Mouse (Mus musculus): ENCODE data around the gene Snrpa. TPM values are rescaled to one million over a fixed set of nuclear protein-coding genes. Genes with fewer than 3 reads are reported as not detected.

Gene Snrpa
- polyA plus RNA-seq, 1 experiment: 228 TPM

DNA sequence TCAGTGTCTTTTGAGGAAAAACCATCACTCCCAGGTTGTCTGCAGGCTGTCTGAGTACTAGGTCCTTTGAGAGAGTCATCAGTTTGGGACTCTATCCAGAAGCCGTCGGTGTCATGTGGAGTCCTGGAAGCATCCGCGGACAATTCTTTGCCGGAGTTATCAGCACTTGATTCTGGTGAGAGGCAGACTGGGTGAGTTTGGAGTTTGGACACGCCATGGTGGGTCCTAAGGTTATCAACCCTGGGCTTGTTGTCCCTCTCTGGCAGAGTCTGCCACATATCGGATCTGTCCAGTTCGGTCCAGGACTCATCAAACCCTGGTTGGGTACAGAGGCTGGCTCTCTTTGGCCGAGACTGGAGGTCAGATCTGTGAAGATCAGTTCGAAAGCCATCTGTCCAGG, 31.6 kb upstream of the Snrpa start:
- H3K9me3 ChIP-seq (replicated peaks; ENCODE audit: control insufficient read depth, insufficient read depth, low read length, poor library complexity, severe bottlenecking): no peaks in the 10 kb centered on the region
- no peaks in the 10 kb centered on the region for H3K27me3 ChIP-seq (ENCODE audit: control insufficient read depth, insufficient read depth, low read length, poor library complexity, severe bottlenecking)
- peak overlapping the region; percentile 77 for H3K9ac ChIP-seq (ENCODE audit: low read depth, poor library complexity, severe bottlenecking)
- peaks cover 7% of the 10 kb centered on the region for H3K4me1 ChIP-seq (ENCODE audit: control insufficient read depth, insufficient read depth, low read length)
- H3K27ac ChIP-seq (ENCODE audit: insufficient read depth, low read length): no peak overlapping the region
- H3K36me3 ChIP-seq (ENCODE audit: control insufficient read depth, insufficient read depth, low read length, poor library complexity, severe bottlenecking): no peaks in the 10 kb centered on the region
- peak overlapping the region; percentile 73 for H3K4me3 ChIP-seq (ENCODE audit: low read depth, low read length)
- TF ChIP-seq POLR2A (IDR thresholded peaks at IDR 0.05; ENCODE audit: insufficient read depth, low read length) (no peak), EP300 (IDR thresholded peaks at IDR 0.05; ENCODE audit: insufficient read depth, low read depth, low read length) (no peak)

DNA sequence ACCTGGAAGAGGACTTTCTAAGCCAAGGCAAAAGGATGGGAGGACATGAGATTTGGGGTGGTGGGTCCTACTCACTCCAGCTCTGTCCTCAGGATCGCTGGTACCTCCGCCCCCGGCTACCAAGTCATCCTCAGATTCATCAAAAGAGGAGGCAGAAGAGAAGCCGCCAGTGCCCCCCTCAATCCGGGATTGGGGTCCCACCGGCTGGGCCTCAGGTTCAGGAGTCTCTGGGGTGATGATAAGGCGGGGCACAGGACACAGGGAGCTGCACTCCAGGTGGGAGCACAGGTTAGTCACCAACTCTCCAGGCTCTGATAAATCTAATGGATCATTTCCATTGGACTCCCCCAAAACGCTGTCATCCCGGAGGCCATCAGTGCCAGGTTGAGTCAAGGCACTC, 31.2 kb upstream of the Snrpa start:
- TF ChIP-seq CTCF (IDR thresholded peaks at IDR 0.05; ENCODE audit: low read depth, low read length) (no peak), POLR2A (IDR thresholded peaks at IDR 0.05; ENCODE audit: insufficient read depth, low read length) (no peak), EP300 (IDR thresholded peaks at IDR 0.05; ENCODE audit: insufficient read depth, low read depth, low read length) (no peak)
- Histone ChIP-seq H3K36me3 (ENCODE audit: control insufficient read depth, insufficient read depth, low read length, poor library complexity, severe bottlenecking) (no peaks in the 10 kb centered on the region), H3K27me3 (ENCODE audit: control insufficient read depth, insufficient read depth, low read length, poor library complexity, severe bottlenecking) (no peaks in the 10 kb centered on the region), H3K4me3 (ENCODE audit: low read depth, low read length) (peak overlapping the region; percentile 73), H3K4me1 (ENCODE audit: control insufficient read depth, insufficient read depth, low read length) (peaks cover 7% of the 10 kb centered on the region), H3K9me3 (replicated peaks; ENCODE audit: control insufficient read depth, insufficient read depth, low read length, poor library complexity, severe bottlenecking) (no peaks in the 10 kb centered on the region), H3K27ac (ENCODE audit: insufficient read depth, low read length) (no peak overlapping the region), H3K9ac (ENCODE audit: low read depth, poor library complexity, severe bottlenecking) (peak overlapping the region; percentile 77)

DNA sequence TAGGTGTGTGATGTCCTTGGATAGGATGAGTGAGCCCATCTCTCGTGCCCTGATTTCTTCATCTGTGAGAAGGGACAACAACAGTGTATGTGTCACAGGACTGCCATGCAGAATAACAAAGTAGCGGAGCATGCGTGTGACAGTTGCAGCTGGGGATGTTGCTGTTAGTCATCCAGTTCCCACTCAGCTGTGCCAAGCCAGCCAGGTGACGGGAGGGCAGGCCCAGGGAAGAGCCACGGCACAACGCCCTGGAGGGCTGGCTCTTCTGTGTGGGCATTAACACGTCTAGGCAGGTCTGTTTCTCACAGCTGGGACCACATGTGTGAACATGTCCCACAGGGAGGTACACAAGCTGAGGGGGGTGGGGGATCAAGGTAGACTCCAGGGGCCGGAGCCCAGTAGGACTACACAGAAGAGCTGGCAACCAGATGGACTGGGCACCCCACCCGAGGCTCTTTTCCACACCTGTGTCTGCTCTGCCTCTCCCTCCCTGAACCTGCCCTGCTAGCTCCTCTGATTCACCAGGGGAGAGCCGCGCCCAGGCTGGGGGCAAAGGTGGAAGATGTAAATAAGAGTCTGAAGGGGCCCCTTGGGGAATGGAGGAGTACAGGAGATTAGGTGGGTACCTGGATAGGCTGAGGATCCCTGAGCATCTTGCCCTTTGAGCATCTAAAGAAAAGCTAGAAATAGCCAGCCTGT, 29.0 kb upstream of the Snrpa start:
- Histone ChIP-seq H3K27ac (ENCODE audit: insufficient read depth, low read length) (peak overlapping the region; percentile 23), H3K9ac (ENCODE audit: low read depth, poor library complexity, severe bottlenecking) (0 out of 2 replicates have a peak overlapping the region, but pooled peaks have one; percentile 22), H3K36me3 (ENCODE audit: control insufficient read depth, insufficient read depth, low read length, poor library complexity, severe bottlenecking) (no peaks in the 10 kb centered on the region), H3K27me3 (ENCODE audit: control insufficient read depth, insufficient read depth, low read length, poor library complexity, severe bottlenecking) (no peaks in the 10 kb centered on the region), H3K9me3 (replicated peaks; ENCODE audit: control insufficient read depth, insufficient read depth, low read length, poor library complexity, severe bottlenecking) (no peaks in the 10 kb centered on the region), H3K4me1 (ENCODE audit: control insufficient read depth, insufficient read depth, low read length) (peaks cover 9% of the 10 kb centered on the region), H3K4me3 (ENCODE audit: low read depth, low read length) (no peak overlapping the region)
- TF ChIP-seq POLR2A (IDR thresholded peaks at IDR 0.05; ENCODE audit: insufficient read depth, low read length): no peak
- TF ChIP-seq EP300 (IDR thresholded peaks at IDR 0.05; ENCODE audit: insufficient read depth, low read depth, low read length): no peak
- TF ChIP-seq CTCF (IDR thresholded peaks at IDR 0.05; ENCODE audit: low read depth, low read length): no peak

DNA sequence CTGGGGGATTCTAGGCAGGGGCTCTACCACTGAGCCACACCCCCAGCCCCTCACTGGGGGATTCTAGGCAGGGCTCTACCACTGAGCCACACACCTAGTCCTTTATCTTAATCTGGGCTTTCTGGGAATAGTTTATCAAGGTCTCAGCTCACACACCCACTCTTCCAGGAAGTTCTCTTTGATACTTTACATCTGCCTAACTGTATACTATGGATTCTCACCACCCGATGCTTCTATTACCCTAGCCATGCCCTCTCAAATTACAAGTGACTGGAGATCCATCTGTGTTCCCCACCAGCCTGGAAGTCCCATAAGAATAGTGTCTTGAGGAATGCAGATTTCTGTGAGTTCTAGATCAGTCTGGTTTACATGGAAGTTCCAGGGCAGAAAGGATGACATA, 26.5 kb upstream of the Snrpa start:
- Histone ChIP-seq H3K4me1 (ENCODE audit: control insufficient read depth, insufficient read depth, low read length) (peaks cover 9% of the 10 kb centered on the region), H3K36me3 (ENCODE audit: control insufficient read depth, insufficient read depth, low read length, poor library complexity, severe bottlenecking) (no peaks in the 10 kb centered on the region), H3K27ac (ENCODE audit: insufficient read depth, low read length) (no peak overlapping the region), H3K9me3 (replicated peaks; ENCODE audit: control insufficient read depth, insufficient read depth, low read length, poor library complexity, severe bottlenecking) (no peaks in the 10 kb centered on the region), H3K4me3 (ENCODE audit: low read depth, low read length) (no peak overlapping the region), H3K27me3 (ENCODE audit: control insufficient read depth, insufficient read depth, low read length, poor library complexity, severe bottlenecking) (no peaks in the 10 kb centered on the region), H3K9ac (ENCODE audit: low read depth, poor library complexity, severe bottlenecking) (no peak overlapping the region)
- TF ChIP-seq POLR2A (IDR thresholded peaks at IDR 0.05; ENCODE audit: insufficient read depth, low read length) (no peak), CTCF (IDR thresholded peaks at IDR 0.05; ENCODE audit: low read depth, low read length) (no peak), EP300 (IDR thresholded peaks at IDR 0.05; ENCODE audit: insufficient read depth, low read depth, low read length) (no peak)

DNA sequence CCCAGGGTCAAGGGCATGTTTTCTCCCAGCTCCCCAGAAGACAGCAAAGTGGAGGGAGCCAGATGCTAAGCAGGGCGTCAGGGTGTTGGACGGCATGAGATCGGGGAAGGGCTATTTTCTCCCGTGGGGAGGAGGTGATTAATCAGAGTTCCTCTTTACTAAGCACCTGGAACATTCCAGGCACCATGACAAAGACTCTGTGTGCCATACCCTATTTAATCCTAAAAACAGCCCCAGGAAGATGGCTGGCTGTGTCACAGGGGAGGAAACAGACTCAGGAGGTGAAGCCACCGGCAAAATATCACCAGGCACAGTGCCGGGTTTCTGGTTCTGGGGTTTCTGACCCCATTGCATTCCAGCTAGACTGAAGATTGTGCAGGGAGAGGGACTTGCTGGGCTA, 25.9 kb upstream of the Snrpa start:
- Histone ChIP-seq H3K27ac (ENCODE audit: insufficient read depth, low read length) (no peak overlapping the region), H3K4me1 (ENCODE audit: control insufficient read depth, insufficient read depth, low read length) (peaks cover 9% of the 10 kb centered on the region), H3K9ac (ENCODE audit: low read depth, poor library complexity, severe bottlenecking) (no peak overlapping the region), H3K4me3 (ENCODE audit: low read depth, low read length) (no peak overlapping the region), H3K9me3 (replicated peaks; ENCODE audit: control insufficient read depth, insufficient read depth, low read length, poor library complexity, severe bottlenecking) (no peaks in the 10 kb centered on the region), H3K27me3 (ENCODE audit: control insufficient read depth, insufficient read depth, low read length, poor library complexity, severe bottlenecking) (no peaks in the 10 kb centered on the region), H3K36me3 (ENCODE audit: control insufficient read depth, insufficient read depth, low read length, poor library complexity, severe bottlenecking) (no peaks in the 10 kb centered on the region)
- TF ChIP-seq POLR2A (IDR thresholded peaks at IDR 0.05; ENCODE audit: insufficient read depth, low read length) (no peak), EP300 (IDR thresholded peaks at IDR 0.05; ENCODE audit: insufficient read depth, low read depth, low read length) (no peak)

DNA sequence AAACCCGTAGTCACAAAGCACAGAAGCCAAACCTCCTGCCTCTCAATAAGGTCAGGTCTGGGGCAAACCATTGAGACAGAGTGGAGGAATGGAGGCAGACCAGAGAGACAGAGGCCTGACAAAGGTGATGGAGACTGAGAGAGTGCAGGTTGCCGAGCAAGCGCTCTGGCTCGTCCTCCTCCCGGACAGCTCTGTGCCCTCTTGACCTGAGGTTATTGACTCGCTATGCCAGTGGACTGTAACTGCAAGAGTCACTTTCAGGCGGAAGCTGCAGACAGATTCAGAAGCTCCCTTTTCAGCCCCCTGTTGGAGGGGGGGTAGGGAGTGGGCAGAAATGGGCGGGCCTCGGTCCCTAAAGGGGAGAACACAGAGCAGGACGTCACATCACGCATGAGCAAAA, 23.9 kb upstream of the Snrpa start:
- H3K4me3 ChIP-seq (ENCODE audit: low read depth, low read length): no peak overlapping the region

More for the DNA sequence above, 23.9 kb upstream of the Snrpa start:
- H3K9me3 ChIP-seq (replicated peaks; ENCODE audit: control insufficient read depth, insufficient read depth, low read length, poor library complexity, severe bottlenecking): no peaks in the 10 kb centered on the region
- TF ChIP-seq EP300 (IDR thresholded peaks at IDR 0.05; ENCODE audit: insufficient read depth, low read depth, low read length) (no peak), CTCF (IDR thresholded peaks at IDR 0.05; ENCODE audit: low read depth, low read length) (no peak), POLR2A (IDR thresholded peaks at IDR 0.05; ENCODE audit: insufficient read depth, low read length) (no peak)
- H3K27ac ChIP-seq (ENCODE audit: insufficient read depth, low read length): no peak overlapping the region
- 0 out of 2 replicates have a peak, but pooled peaks cover 2% of the 10 kb centered on the region for H3K36me3 ChIP-seq (ENCODE audit: control insufficient read depth, insufficient read depth, low read length, poor library complexity, severe bottlenecking)
- H3K27me3 ChIP-seq (ENCODE audit: control insufficient read depth, insufficient read depth, low read length, poor library complexity, severe bottlenecking): no peaks in the 10 kb centered on the region
- H3K9ac ChIP-seq (ENCODE audit: low read depth, poor library complexity, severe bottlenecking): no peak overlapping the region
- peaks cover 6% of the 10 kb centered on the region for H3K4me1 ChIP-seq (ENCODE audit: control insufficient read depth, insufficient read depth, low read length)
